Comparison of ENCODE assay signal across 9 mouse cellular contexts in the genomic region with DNA sequence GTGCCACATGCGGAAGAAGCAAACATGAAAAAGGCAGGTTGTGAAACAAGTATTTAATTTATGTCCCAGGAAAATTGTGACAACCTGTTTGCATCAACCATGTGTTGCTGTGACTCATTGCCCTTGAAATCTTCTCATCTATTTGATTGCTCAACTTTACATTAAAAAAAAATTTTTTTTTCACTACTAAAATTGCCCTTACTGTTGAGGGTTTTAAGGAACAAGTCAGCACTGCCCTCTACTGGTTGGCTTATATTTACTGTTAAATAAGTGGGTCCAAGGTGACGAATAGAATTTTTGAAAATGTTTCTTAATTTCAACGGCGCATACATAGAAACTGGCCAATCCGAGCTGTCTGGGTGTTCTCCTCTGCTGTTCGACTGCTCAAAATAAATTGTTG. TPM values are rescaled to one million over a fixed set of nuclear protein-coding genes. Genes with fewer than 3 reads are reported as not detected.
DNase-seq lines count a peak whose midpoint lies in the region.
"Had no signal": no experiment of that assay in that cellular context is flagged by ENCODE, and none has a peak within 500 bp of the region (broad histone marks: within the 10 kb centered on the region; RNA-seq: fewer than 3 reads in every experiment).

No protein-coding gene starts in this region.

- WGBS in large intestine, adult 2 months, result 29% methylated on average over 6 of the region's 6 CpGs

- peak; percentile 68 for DNase-seq in heart, adult 11 months
- DNase-seq in heart, postnatal 25 days (ENCODE audit: low spot score), result no peak
- DNase-seq in urinary bladder, postnatal 14 days (ENCODE audit: low spot score), result peak; percentile 52
- DNase-seq in urinary bladder, adult 2 months (ENCODE audit: low spot score), result no peak
- DNase-seq in embryo, embryonic 10.5 days (ENCODE audit: low spot score), result peak; percentile 74
- peak; percentile 28 for DNase-seq in large intestine, adult 2 months (ENCODE audit: low read depth, low spot score)
- DNase-seq in telencephalon, adult 2 months (ENCODE audit: low read depth, low spot score), result peak; percentile 38
- DNase-seq in gastrocnemius, adult 8-10 months (ENCODE audit: low spot score in 2 of 2), result no peak

- intact Hi-C loops in heart, postnatal 25 days (cut with DNase I), result loop anchor here (1.0 to 2.0 kb wide), 2 partner anchors 40 to 175 kb away; no protein-coding TSS in a partner anchor

RNA-seq across cellular contexts. Expression of gene Dhrs7, which starts 29.2 kb away (rescaled TPM):
- 10 to 100 TPM; 69.0 to 86.7 TPM for total RNA-seq in heart, postnatal 25 days (2021)
- 88.7 and 94.8 TPM in 2 replicates for polyA plus RNA-seq in urinary bladder, adult 2 months (2012; rRNA removed)
- polyA plus RNA-seq in large intestine, adult 2 months (2012; rRNA removed), result 31.1 and 31.6 TPM in 2 replicates
- 10 to 100 TPM; 12.6 to 18.1 (median 15.7) TPM for total RNA-seq in gastrocnemius, adult 8-10 months (2022)

RNA-seq across cellular contexts. Expression of gene Gm4756, which starts 44.4 kb away (rescaled TPM):
- not detected for total RNA-seq in heart, postnatal 25 days (2021)
- polyA plus RNA-seq in urinary bladder, adult 2 months (2012; rRNA removed), result not detected in 2 replicates
- not detected in 2 replicates for polyA plus RNA-seq in large intestine, adult 2 months (2012; rRNA removed)
- total RNA-seq in gastrocnemius, adult 8-10 months (2022), result not detected
- polyA plus RNA-seq: cortical plate, adult 2 months had no signal

Comparison
In these comparisons a context has a peak if more than half of its experiments do, and no peak if none do; other contexts are left out.
1. DNase-seq: peak in heart, adult 11 months (single experiment), urinary bladder, postnatal 14 days (single experiment), embryo, embryonic 10.5 days (single experiment), large intestine, adult 2 months (single experiment) and telencephalon, adult 2 months (single experiment); none in heart, postnatal 25 days (single experiment), urinary bladder, adult 2 months (single experiment) and gastrocnemius, adult 8-10 months (0 of 2).